In genomic region chr4:126104261-126105075, GRCm38 (mm10) we compare ENCODE assay signal across 8 mouse cellular contexts. TPM values are rescaled to one million over a fixed set of nuclear protein-coding genes. Genes with fewer than 3 reads are reported as not detected.
DNase-seq lines count a peak whose midpoint lies in the region; ATAC-seq lines count a peak whose summit lies in the region.

No protein-coding gene starts in this region.

- ATAC-seq in hindbrain, embryonic 12.5 days (ENCODE audit: low FRiP score): peak; percentile 54
- peak; percentile 43 for ATAC-seq in midbrain, embryonic 13.5 days

- no peaks in the 10 kb centered on the region for H3K9me3 ChIP-seq in embryonic facial prominence, embryonic 10.5 days
- no peaks in the 10 kb centered on the region for H3K9me3 ChIP-seq in hindbrain, embryonic 12.5 days (replicated peaks)
- no peaks in the 10 kb centered on the region for H3K9me3 ChIP-seq in limb, embryonic 10.5 days (replicated peaks)
- H3K9me3 ChIP-seq in midbrain, embryonic 13.5 days: no peaks in the 10 kb centered on the region

- intact Hi-C loops in heart, postnatal 25 days (cut with DNase I): no loop called here

- H3K4me1 ChIP-seq in embryonic facial prominence, embryonic 10.5 days: peaks cover 55% of the 10 kb centered on the region
- peaks cover 49% of the 10 kb centered on the region for H3K4me1 ChIP-seq in hindbrain, embryonic 12.5 days
- peaks cover 66% of the 10 kb centered on the region for H3K4me1 ChIP-seq in limb, embryonic 10.5 days
- H3K4me1 ChIP-seq in midbrain, embryonic 13.5 days (replicated peaks): peaks cover 62% of the 10 kb centered on the region

- H3K27me3 ChIP-seq in embryonic facial prominence, embryonic 10.5 days (replicated peaks; ENCODE audit: low read depth, poor library complexity, severe bottlenecking): no peaks in the 10 kb centered on the region
- H3K27me3 ChIP-seq in hindbrain, embryonic 12.5 days: no peaks in the 10 kb centered on the region
- H3K27me3 ChIP-seq in limb, embryonic 10.5 days (ENCODE audit: low read depth, poor library complexity, severe bottlenecking): 0 out of 2 replicates have a peak, but pooled peaks cover 11% of the 10 kb centered on the region
- H3K27me3 ChIP-seq in midbrain, embryonic 13.5 days: no peaks in the 10 kb centered on the region

- H3K27ac ChIP-seq in embryonic facial prominence, embryonic 10.5 days (replicated peaks): peak overlapping the region; percentile 84
- H3K27ac ChIP-seq in hindbrain, embryonic 12.5 days: peak overlapping the region; percentile 30; the same call in 1 of the 2 replicates
- peak overlapping the region; percentile 88 for H3K27ac ChIP-seq in limb, embryonic 10.5 days
- peak overlapping the region; percentile 45; the same call in 1 of the 2 replicates for H3K27ac ChIP-seq in midbrain, embryonic 13.5 days

- peak overlapping the region; percentile 83 for H3K4me3 ChIP-seq in embryonic facial prominence, embryonic 10.5 days
- peak overlapping the region; percentile 94 for H3K4me3 ChIP-seq in hindbrain, embryonic 12.5 days
- peak overlapping the region; percentile 95 for H3K4me3 ChIP-seq in limb, embryonic 10.5 days
- H3K4me3 ChIP-seq in midbrain, embryonic 13.5 days (replicated peaks): peak overlapping the region; percentile 81

- WGBS in embryonic facial prominence, embryonic 10.5 days: 4% methylated on average over 34 of the region's 34 CpGs
- WGBS in hindbrain, embryonic 12.5 days: 3% methylated on average over 34 of the region's 34 CpGs
- 3% methylated on average over 34 of the region's 34 CpGs for WGBS in limb, embryonic 10.5 days
- 2% methylated on average over 34 of the region's 34 CpGs for WGBS in midbrain, embryonic 13.5 days

- peaks cover 14% of the 10 kb centered on the region; the same call in 1 of the 2 replicates for H3K36me3 ChIP-seq in embryonic facial prominence, embryonic 10.5 days (replicated peaks)
- peaks cover 7% of the 10 kb centered on the region; the same call in 1 of the 2 replicates for H3K36me3 ChIP-seq in hindbrain, embryonic 12.5 days
- peaks cover 6% of the 10 kb centered on the region for H3K36me3 ChIP-seq in limb, embryonic 10.5 days
- no peaks in the 10 kb centered on the region for H3K36me3 ChIP-seq in midbrain, embryonic 13.5 days

- H3K4me2 ChIP-seq in hindbrain, embryonic 12.5 days (replicated peaks): peak overlapping the region; percentile 97
- peak overlapping the region; percentile 98 for H3K4me2 ChIP-seq in midbrain, embryonic 13.5 days (replicated peaks)

- H3K9ac ChIP-seq in hindbrain, embryonic 12.5 days: peak overlapping the region; percentile 91
- peak overlapping the region; percentile 82 for H3K9ac ChIP-seq in midbrain, embryonic 13.5 days (replicated peaks)

- DNase-seq in heart, adult 18-20 months: peak; percentile 38 to 52
- no peak for DNase-seq in heart, postnatal 25 days (ENCODE audit: low spot score)
- peak; percentile 56 for DNase-seq in MEL-GATA-1-ER (ENCODE audit: extremely low read depth, low read depth)
- peak; percentile 20 for DNase-seq in embryonic facial prominence, embryonic 10.5 days (ENCODE audit: low spot score)
- DNase-seq in limb, embryonic 10.5 days (ENCODE audit: low spot score): peak; percentile 38
- DNase-seq in thymus, postnatal 14 days: peak; percentile 47

RNA-seq across cellular contexts. Expression of gene Stk40, which starts 0.7 kb away (rescaled TPM):
- total RNA-seq in heart, adult 18-20 months (2021): 10 to 100 TPM; 41.4 to 52.6 TPM
- 10 to 100 TPM; 37.6 to 38.7 TPM for total RNA-seq in heart, postnatal 25 days (2021)
- 43.8 and 44.5 TPM in 2 replicates for polyA plus RNA-seq in embryonic facial prominence, embryonic 10.5 days (2016; fragmentation: Nextera tagmentation; extraction: Ambion mirVana)
- polyA plus RNA-seq in hindbrain, embryonic 12.5 days (2016; fragmentation: Nextera tagmentation; extraction: Ambion mirVana): 49.4 and 51.0 TPM in 2 replicates
- polyA plus RNA-seq in limb, embryonic 10.5 days (2016; fragmentation: Nextera tagmentation; extraction: Ambion mirVana): 48.2 and 52.1 TPM in 2 replicates
- 35.7 and 37.0 TPM in 2 replicates for polyA plus RNA-seq in midbrain, embryonic 13.5 days (2015; fragmentation: Nextera tagmentation; extraction: Ambion mirVana)

RNA-seq across cellular contexts. Expression of gene Lsm10, which starts 8.0 kb away (rescaled TPM):
- 10 to 100 TPM; 13.3 to 15.3 TPM for total RNA-seq in heart, adult 18-20 months (2021)
- 10 to 100 TPM; 10.7 to 12.1 TPM for total RNA-seq in heart, postnatal 25 days (2021)
- polyA plus RNA-seq in embryonic facial prominence, embryonic 10.5 days (2016; fragmentation: Nextera tagmentation; extraction: Ambion mirVana): 44.9 and 48.5 TPM in 2 replicates
- polyA plus RNA-seq in hindbrain, embryonic 12.5 days (2016; fragmentation: Nextera tagmentation; extraction: Ambion mirVana): 37.7 and 39.6 TPM in 2 replicates
- polyA plus RNA-seq in limb, embryonic 10.5 days (2016; fragmentation: Nextera tagmentation; extraction: Ambion mirVana): 41.3 and 48.0 TPM in 2 replicates
- polyA plus RNA-seq in midbrain, embryonic 13.5 days (2015; fragmentation: Nextera tagmentation; extraction: Ambion mirVana): 45.9 and 52.1 TPM in 2 replicates

RNA-seq across cellular contexts. Expression of gene Eva1b, which starts 43.1 kb away (rescaled TPM):
- 1 to 10 TPM; 8.8 to 9.5 TPM for total RNA-seq in heart, adult 18-20 months (2021)
- total RNA-seq in heart, postnatal 25 days (2021): 10 to 100 TPM; 15.2 to 17.6 TPM
- polyA plus RNA-seq in embryonic facial prominence, embryonic 10.5 days (2016; fragmentation: Nextera tagmentation; extraction: Ambion mirVana): 37.1 and 38.9 TPM in 2 replicates
- polyA plus RNA-seq in hindbrain, embryonic 12.5 days (2016; fragmentation: Nextera tagmentation; extraction: Ambion mirVana): 35.4 and 40.0 TPM in 2 replicates
- polyA plus RNA-seq in limb, embryonic 10.5 days (2016; fragmentation: Nextera tagmentation; extraction: Ambion mirVana): 72.7 and 82.2 TPM in 2 replicates
- 10.3 and 12.9 TPM in 2 replicates for polyA plus RNA-seq in midbrain, embryonic 13.5 days (2015; fragmentation: Nextera tagmentation; extraction: Ambion mirVana)

RNA-seq across cellular contexts. Expression of gene Oscp1, which starts 46.1 kb away (rescaled TPM):
- 1 to 10 TPM; 2.3 to 2.4 TPM for total RNA-seq in heart, adult 18-20 months (2021)
- total RNA-seq in heart, postnatal 25 days (2021): 1 to 10 TPM; 1.1 to 1.7 TPM
- polyA plus RNA-seq in embryonic facial prominence, embryonic 10.5 days (2016; fragmentation: Nextera tagmentation; extraction: Ambion mirVana): 21.9 and 24.2 TPM in 2 replicates
- polyA plus RNA-seq in hindbrain, embryonic 12.5 days (2016; fragmentation: Nextera tagmentation; extraction: Ambion mirVana): 23.5 and 25.0 TPM in 2 replicates
- 20.4 and 23.7 TPM in 2 replicates for polyA plus RNA-seq in limb, embryonic 10.5 days (2016; fragmentation: Nextera tagmentation; extraction: Ambion mirVana)
- polyA plus RNA-seq in midbrain, embryonic 13.5 days (2015; fragmentation: Nextera tagmentation; extraction: Ambion mirVana): 35.5 and 36.2 TPM in 2 replicates

RNA-seq across cellular contexts. Expression of gene Mrps15, which starts 57.7 kb away (rescaled TPM):
- 10 to 100 TPM; 78.7 to 80.8 TPM for total RNA-seq in heart, adult 18-20 months (2021)
- total RNA-seq in heart, postnatal 25 days (2021): 10 to 100 TPM; 81.2 to 83.1 TPM
- polyA plus RNA-seq in embryonic facial prominence, embryonic 10.5 days (2016; fragmentation: Nextera tagmentation; extraction: Ambion mirVana): 161 and 164 TPM in 2 replicates
- 133 and 140 TPM in 2 replicates for polyA plus RNA-seq in hindbrain, embryonic 12.5 days (2016; fragmentation: Nextera tagmentation; extraction: Ambion mirVana)
- 150 and 170 TPM in 2 replicates for polyA plus RNA-seq in limb, embryonic 10.5 days (2016; fragmentation: Nextera tagmentation; extraction: Ambion mirVana)
- 122 and 130 TPM in 2 replicates for polyA plus RNA-seq in midbrain, embryonic 13.5 days (2015; fragmentation: Nextera tagmentation; extraction: Ambion mirVana)

Comparison
In these comparisons a context has a peak if more than half of its experiments do, and no peak if none do; other contexts are left out.
1. H3K27ac ChIP-seq: peak in every context shown above with its lines; median percentile 88 in limb, embryonic 10.5 days; 84 in embryonic facial prominence, embryonic 10.5 days; 45 in midbrain, embryonic 13.5 days; 30 in hindbrain, embryonic 12.5 days.